Mouse (Mus musculus) cerebellum, adult 18-20 months (tissue): Measurements from ENCODE around the gene Map3k7.
"Not testable (repeated sequence)": the region's sequence is repeated elsewhere in the genome, so short reads cannot be mapped to it uniquely, and the experiment has no call there.

Experiments used
- DNase-seq, 2 experiments: peaks; one replicate each; pipeline ENCODE4 v3.0.0; 2021

The Map3k7 gene

GRCm38 (mm10) chr4:31993386-31993785 lies 29.5 kb downstream of the Map3k7 start:
- DNase-seq, result no peak

GRCm38 (mm10) chr4:31993865-31994264 lies 30.0 kb downstream of the Map3k7 start:
- no peak for DNase-seq

GRCm38 (mm10) chr4:32001498-32001897 lies 37.6 kb downstream of the Map3k7 start:
- DNase-seq, result no peak

- no peak for DNase-seq
Observed at GRCm38 (mm10) chr4:32004773-32005591, 41.1 kb downstream of the Map3k7 start.

- no peak for DNase-seq
Observed at GRCm38 (mm10) chr4:32007174-32007573, 43.3 kb downstream of the Map3k7 start.

GRCm38 (mm10) chr4:32008095-32008494 lies 44.2 kb downstream of the Map3k7 start:
- DNase-seq, result no peak

GRCm38 (mm10) chr4:32010808-32011207 lies 46.9 kb downstream of the Map3k7 start:
- DNase-seq, result no peak

- no peak for DNase-seq
Observed at GRCm38 (mm10) chr4:32011218-32011973, 47.5 kb downstream of the Map3k7 start.

- peak; percentile 20 to 25 for DNase-seq
Observed at GRCm38 (mm10) chr4:32021131-32021530, 57.2 kb downstream of the Map3k7 start.

- DNase-seq, result no peak
Observed at GRCm38 (mm10) chr4:32022321-32022720, 58.4 kb downstream of the Map3k7 start.

- not testable (repeated sequence) for DNase-seq
Observed at GRCm38 (mm10) chr4:32024170-32024569, 60.3 kb downstream of the Map3k7 start.

GRCm38 (mm10) chr4:32025105-32025504 lies 61.2 kb downstream of the Map3k7 start:
- no peak for DNase-seq

GRCm38 (mm10) chr4:32027094-32027493 lies 63.2 kb downstream of the Map3k7 start:
- no peak for DNase-seq

GRCm38 (mm10) chr4:32037267-32037666 lies 73.4 kb downstream of the Map3k7 start:
- no peak for DNase-seq

GRCm38 (mm10) chr4:32041741-32042452 lies 78.0 kb downstream of the Map3k7 start:
- DNase-seq, result no peak

- DNase-seq, result no peak
Observed at GRCm38 (mm10) chr4:32045234-32045633, 81.3 kb downstream of the Map3k7 start.

GRCm38 (mm10) chr4:32049824-32050223 lies 85.9 kb downstream of the Map3k7 start:
- no peak for DNase-seq

- no peak for DNase-seq
Observed at GRCm38 (mm10) chr4:32053171-32053570, 89.3 kb downstream of the Map3k7 start.

GRCm38 (mm10) chr4:32055151-32056052 lies 91.5 kb downstream of the Map3k7 start:
- DNase-seq, result peak; percentile 86 to 91

GRCm38 (mm10) chr4:32056441-32056840 lies 92.5 kb downstream of the Map3k7 start:
- no peak for DNase-seq

GRCm38 (mm10) chr4:32057102-32057501 lies 93.2 kb downstream of the Map3k7 start:
- peak; percentile 30 to 33 for DNase-seq

- DNase-seq, result no peak
Observed at GRCm38 (mm10) chr4:32060686-32061085, 96.8 kb downstream of the Map3k7 start.
